Mouse (Mus musculus): ENCODE results near the gene Ncoa3. TPM values are rescaled to one million over a fixed set of nuclear protein-coding genes. Genes with fewer than 3 reads are reported as not detected.

Ncoa3 gene
- total RNA-seq (2023): 192 to 216 TPM (median 204 TPM) in 4 replicates

GRCm38 (mm10) chr2:165992270-165993172 lies at the start of gene Ncoa3:
Ncoa3 (plus strand) TSS chr2:165992636.

Other genes starting within 250 kb of the Ncoa3 start
- gene Zmynd8, start 93.6 kb upstream of the Ncoa3 start, total RNA-seq (2023): 124 to 141 TPM (median 132 TPM) in 4 replicates
- 0.29 to 1.5 TPM (median 0.71 TPM) in 4 replicates for gene Sulf2, start 163.0 kb downstream of the Ncoa3 start, total RNA-seq (2023)

Data from B cell, adult 62 days (primary cell).